ENCODE assay signal across 8 mouse cellular contexts in genomic region chr11:77624441-77625060, GRCm38 (mm10). TPM values are rescaled to one million over a fixed set of nuclear protein-coding genes. Genes with fewer than 3 reads are reported as not detected.
DNase-seq lines count a peak whose midpoint lies in the region; ATAC-seq and TF ChIP-seq lines count a peak whose summit lies in the region.

No protein-coding gene starts in this region.

- no peaks in the 10 kb centered on the region for H3K36me3 ChIP-seq in kidney, postnatal 0 days (ENCODE audit: insufficient read depth, low read length)
- H3K36me3 ChIP-seq in liver, embryonic 15.5 days (replicated peaks), result no peaks in the 10 kb centered on the region

- under 1% methylated on average over 17 of the region's 17 CpGs for WGBS in kidney, postnatal 0 days
- WGBS in liver, embryonic 15.5 days (ENCODE audit: insufficient replicate concordance), result 2% methylated on average over 17 of the region's 17 CpGs

- no peaks in the 10 kb centered on the region for H3K9me3 ChIP-seq in kidney, postnatal 0 days (replicated peaks; ENCODE audit: low read length)
- no peaks in the 10 kb centered on the region for H3K9me3 ChIP-seq in liver, embryonic 15.5 days (replicated peaks)

- H3K9ac ChIP-seq in kidney, postnatal 0 days (ENCODE audit: low read depth, low read length), result peak overlapping the region; percentile 27; the same call in 1 of the 2 replicates
- peak overlapping the region; percentile 29; the same call in 1 of the 2 replicates for H3K9ac ChIP-seq in liver, embryonic 15.5 days

- H3K4me1 ChIP-seq in kidney, postnatal 0 days (replicated peaks; ENCODE audit: insufficient read depth, low read length), result 0 out of 2 replicates have a peak, but pooled peaks cover 6% of the 10 kb centered on the region
- peaks cover 44% of the 10 kb centered on the region for H3K4me1 ChIP-seq in liver, embryonic 15.5 days (replicated peaks)

- peak overlapping the region; percentile 58 for H3K4me2 ChIP-seq in kidney, postnatal 0 days (ENCODE audit: low read length)
- H3K4me2 ChIP-seq in liver, embryonic 15.5 days, result peak overlapping the region; percentile 61

- peak overlapping the region; percentile 24 for H3K4me3 ChIP-seq in kidney, postnatal 0 days (replicated peaks; ENCODE audit: low read depth, low read length)
- peak overlapping the region; percentile 34 for H3K4me3 ChIP-seq in liver, embryonic 15.5 days (replicated peaks)

- H3K27me3 ChIP-seq in kidney, postnatal 0 days (ENCODE audit: insufficient read depth, low read length), result no peaks in the 10 kb centered on the region
- H3K27me3 ChIP-seq in liver, embryonic 15.5 days, result peaks cover 24% of the 10 kb centered on the region

- no peak; the same call in 1 of the 2 replicates for ATAC-seq in kidney, postnatal 0 days (replicated peaks; ENCODE audit: low FRiP score, low read depth)
- ATAC-seq in common myeloid progenitor, adult 5-6 weeks (replicated peaks; ENCODE audit: low read depth, poor library complexity, severe bottlenecking), result 0 out of 2 replicates have a peak, but pooled peaks have one; percentile 30
- no peak for ATAC-seq in liver, embryonic 15.5 days (ENCODE audit: insufficient read depth)
- 0 out of 2 replicates have a peak, but pooled peaks have one; percentile 5 for ATAC-seq in neutrophil, adult 5-6 weeks (ENCODE audit: extremely low read depth, insufficient number of reproducible peaks, low FRiP score, poor library complexity, severe bottlenecking)

- DNase-seq in kidney, postnatal 0 days (ENCODE audit: low spot score), result peak; percentile 76
- no peak for DNase-seq in kidney, adult 8-10 months
- DNase-seq in heart, adult 11 months, result peak; percentile 97
- DNase-seq in kidney, postnatal 4 days, result peak; percentile 55 to 66
- no peak for DNase-seq in T-cell, adult 2 months (ENCODE audit: low spot score)

- no peak for TF ChIP-seq CTCF in kidney, postnatal 0 days (IDR thresholded peaks at IDR 0.05; ENCODE audit: low read depth)

- H3K27ac ChIP-seq in kidney, postnatal 0 days, result no peak overlapping the region
- no peak overlapping the region for H3K27ac ChIP-seq in liver, embryonic 15.5 days (replicated peaks)

RNA-seq across cellular contexts. Expression of gene Taok1, which starts 16.9 kb away (rescaled TPM):
- 17.5 and 17.7 TPM in 2 replicates for polyA plus RNA-seq in kidney, postnatal 0 days (2015; fragmentation: Nextera tagmentation; extraction: Ambion mirVana)
- 42.3 and 49.5 TPM in 2 replicates for total RNA-seq in common myeloid progenitor, adult 5-6 weeks (2017)
- 3.6 and 3.7 TPM in 2 replicates for polyA plus RNA-seq in liver, embryonic 15.5 days (2015; fragmentation: Nextera tagmentation; extraction: Ambion mirVana)
- 84.1 and 92.2 TPM in 2 replicates for total RNA-seq in neutrophil, adult 5-6 weeks (2017)

Comparison
In these comparisons a context has a peak if more than half of its experiments do, and no peak if none do; other contexts are left out.
1. DNase-seq: peak in kidney, postnatal 0 days (single experiment), heart, adult 11 months (single experiment) and kidney, postnatal 4 days (2 of 2); none in kidney, adult 8-10 months (0 of 2) and T-cell, adult 2 months (single experiment).
2. ATAC-seq: peak in common myeloid progenitor, adult 5-6 weeks (single experiment) and neutrophil, adult 5-6 weeks (single experiment); none in kidney, postnatal 0 days (single experiment) and liver, embryonic 15.5 days (single experiment).